Mouse (Mus musculus) layer of hippocampus, adult 11-12 months (tissue): ENCODE measurements at regions not wholly inside any gene's neighbourhood (a gene's known extent, or its start where the extent isn't known, plus 50 kb on each side); places are given as distances from the start of the nearest gene placed in this dataset.
"Not testable (repeated sequence)": the region's sequence is repeated elsewhere in the genome, so short reads cannot be mapped to it uniquely, and the experiment has no call there.

Source experiments
- DNase-seq: peaks from one replicate; pipeline ENCODE4 v3.0.0; 2022; ENCODE audit warnings: low spot score

GRCm38 (mm10) chr4:18620361-18620760 lies 984.9 kb upstream of the Gm12353 start:
- no peak for DNase-seq

GRCm38 (mm10) chr4:18639035-18639434 lies 966.2 kb upstream of the Gm12353 start:
- DNase-seq = no peak

GRCm38 (mm10) chr4:18649153-18649552 lies 956.1 kb upstream of the Gm12353 start:
- DNase-seq = peak; percentile 38

GRCm38 (mm10) chr4:18685891-18686544 lies 919.2 kb upstream of the Gm12353 start:
- DNase-seq = no peak

GRCm38 (mm10) chr4:18694076-18694475 lies 911.2 kb upstream of the Gm12353 start:
- DNase-seq = no peak

GRCm38 (mm10) chr4:18696246-18696645 lies 909.0 kb upstream of the Gm12353 start:
- no peak for DNase-seq

- no peak for DNase-seq
Measured at GRCm38 (mm10) chr4:18744241-18744640, 861.0 kb upstream of the Gm12353 start.

- no peak for DNase-seq
Measured at GRCm38 (mm10) chr4:18788398-18788797, 816.9 kb upstream of the Gm12353 start.

GRCm38 (mm10) chr4:18795740-18796394 lies 809.4 kb upstream of the Gm12353 start:
- no peak for DNase-seq

- no peak for DNase-seq
Measured at GRCm38 (mm10) chr4:18796395-18796740, 808.9 kb upstream of the Gm12353 start.

- DNase-seq = not testable (repeated sequence)
Measured at GRCm38 (mm10) chr4:18803109-18803508, 802.1 kb upstream of the Gm12353 start.
